Mouse (Mus musculus): ENCODE measurements around the gene Klk14.
"Not testable (repeated sequence)": the region's sequence is repeated elsewhere in the genome, so short reads cannot be mapped to it uniquely, and the experiment has no call there.

The Klk14 gene

GRCm38 (mm10) chr7:43690118-43690517, at the start of gene Klk14:
Gene Klk14 (plus strand): TSS chr7:43690418.
- no peak for DNase-seq

- DNase-seq = no peak
Measured at GRCm38 (mm10) chr7:43642587-43642986, 47.6 kb upstream of the Klk14 start.

DNA sequence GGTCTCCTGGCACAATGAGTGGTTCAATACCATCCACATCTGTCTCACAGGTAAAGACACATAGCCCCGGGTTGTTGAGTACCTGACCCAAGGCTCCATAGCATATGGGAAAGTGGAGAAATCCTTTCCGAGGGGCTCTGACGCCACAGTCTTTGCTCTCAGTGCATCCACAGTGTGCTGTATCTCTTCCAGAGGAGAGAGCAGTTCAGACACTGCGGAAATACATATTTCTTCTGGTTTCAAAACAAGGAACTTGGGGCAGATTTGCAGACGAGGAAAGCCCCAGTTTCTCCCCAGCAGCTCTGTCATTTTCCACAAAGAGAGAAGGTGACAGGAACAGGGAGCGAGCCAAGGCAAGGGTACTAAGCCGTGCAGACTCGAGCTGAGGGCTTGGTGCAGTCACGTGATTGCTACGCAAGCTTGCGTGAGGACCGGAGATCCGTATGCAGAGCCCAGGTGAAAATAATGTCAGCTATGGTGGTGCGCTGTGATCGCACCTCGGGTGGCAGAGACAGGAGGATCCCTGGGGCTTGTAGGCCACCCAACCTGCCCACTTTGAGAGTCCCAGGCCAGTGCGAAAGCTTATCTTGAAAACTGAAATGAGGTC, 47.1 kb upstream of the Klk14 start:
- DNase-seq = no peak

DNA sequence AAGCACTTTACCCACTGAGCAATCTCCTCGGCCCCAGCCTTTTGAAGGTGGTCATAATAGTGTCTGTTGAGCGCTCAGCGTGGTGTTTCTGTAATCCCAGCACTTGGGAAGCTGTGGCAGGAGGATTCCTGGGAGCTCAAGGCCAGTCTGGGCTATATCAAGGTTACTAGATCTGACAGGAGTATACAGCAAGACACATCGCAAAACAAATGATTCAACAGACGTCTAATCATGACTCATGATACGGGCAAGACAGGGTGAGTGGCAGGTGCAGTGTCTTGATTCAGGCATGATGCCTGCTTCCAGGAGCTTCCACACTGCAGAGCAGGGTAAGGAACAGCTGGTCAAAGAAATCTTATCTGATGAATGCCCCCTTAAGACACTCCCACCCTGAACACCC, 37.5 kb upstream of the Klk14 start:
- DNase-seq = no peak

DNA sequence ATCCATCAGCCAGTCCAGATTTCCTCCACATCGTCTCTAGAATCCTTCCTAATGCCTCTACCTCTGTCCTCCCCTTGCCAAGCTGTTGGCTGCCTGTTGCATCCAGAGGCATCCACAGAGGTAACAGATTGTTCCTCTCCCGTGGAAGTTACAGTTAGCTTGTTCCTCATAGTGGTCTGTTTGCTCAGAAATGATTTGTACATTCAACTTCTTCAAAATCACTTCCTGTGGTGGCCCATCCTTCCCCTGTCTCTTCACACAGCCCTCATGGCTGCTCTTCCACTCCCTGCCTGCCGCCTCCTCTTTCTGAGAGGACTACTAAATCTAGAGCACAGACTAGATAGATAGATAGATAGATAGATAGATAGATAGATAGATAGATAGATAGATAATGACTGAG, 35.7 kb upstream of the Klk14 start:
- DNase-seq = no peak

DNA sequence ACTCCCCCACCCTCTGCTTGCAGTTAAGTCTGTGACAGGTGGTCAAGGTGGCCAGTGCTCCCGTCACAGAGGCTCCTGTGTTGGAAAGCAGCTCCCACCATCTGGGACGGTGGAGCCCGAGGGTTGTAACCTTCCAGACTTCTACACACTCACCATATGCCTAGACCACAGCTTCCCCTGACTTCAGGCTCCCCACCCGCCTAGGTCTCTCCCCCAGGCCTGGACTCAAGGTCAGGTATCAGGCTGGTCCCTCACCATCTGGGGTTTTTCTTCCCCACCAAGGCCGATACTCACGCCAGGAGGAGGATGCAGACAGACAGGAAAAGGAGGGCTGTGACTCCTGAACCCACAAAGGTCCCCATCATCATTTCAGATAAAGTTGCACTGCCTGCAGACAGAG, 34.0 kb upstream of the Klk14 start:
- no peak for DNase-seq

GRCm38 (mm10) chr7:43660002-43660401, 30.2 kb upstream of the Klk14 start, which contains the start of gene Siglece:
Gene Siglece (minus strand): TSS chr7:43660161.
- DNase-seq = no peak

GRCm38 (mm10) chr7:43662804-43663203, 27.4 kb upstream of the Klk14 start:
- no peak for DNase-seq

DNA sequence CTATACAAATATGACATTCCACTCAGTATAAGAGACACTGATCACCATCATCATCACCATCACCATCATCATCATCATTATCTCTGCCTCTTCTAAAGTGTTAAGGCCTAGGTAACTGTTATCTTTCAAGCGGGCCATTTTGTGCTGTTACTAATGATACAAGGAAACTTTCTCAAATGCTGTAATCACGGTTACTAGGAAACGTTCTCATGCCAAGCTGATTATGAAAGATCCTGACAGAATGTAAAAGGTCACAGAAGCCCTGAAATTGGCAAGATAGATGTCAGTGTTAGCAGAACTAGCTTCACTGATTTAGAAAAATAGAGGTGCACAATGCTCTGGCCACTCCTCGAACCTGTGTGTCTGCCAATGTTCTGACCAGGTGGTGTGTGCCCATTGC, 23.0 kb upstream of the Klk14 start:
- DNase-seq = not testable (repeated sequence)

DNA sequence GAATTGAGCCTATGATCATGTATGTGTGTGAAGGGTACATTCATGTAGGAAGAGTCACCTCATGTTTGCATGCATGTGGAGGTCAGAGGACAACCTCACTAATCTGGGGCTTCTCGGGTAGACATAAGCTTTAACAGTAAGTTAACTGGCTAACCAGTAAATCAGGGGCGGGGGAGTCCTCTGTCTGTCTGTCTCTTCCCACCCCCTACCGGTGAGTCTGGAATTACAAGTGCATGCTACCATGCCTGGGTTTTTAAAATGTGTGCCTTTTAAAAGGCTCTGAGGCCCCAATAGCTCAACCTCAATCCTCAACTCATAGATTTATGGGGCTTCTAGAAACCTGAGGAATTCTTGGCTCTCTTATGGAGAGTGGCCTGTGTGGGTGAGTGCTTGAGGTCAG, 21.6 kb upstream of the Klk14 start:
- DNase-seq = peak; percentile 53 to 59

DNA sequence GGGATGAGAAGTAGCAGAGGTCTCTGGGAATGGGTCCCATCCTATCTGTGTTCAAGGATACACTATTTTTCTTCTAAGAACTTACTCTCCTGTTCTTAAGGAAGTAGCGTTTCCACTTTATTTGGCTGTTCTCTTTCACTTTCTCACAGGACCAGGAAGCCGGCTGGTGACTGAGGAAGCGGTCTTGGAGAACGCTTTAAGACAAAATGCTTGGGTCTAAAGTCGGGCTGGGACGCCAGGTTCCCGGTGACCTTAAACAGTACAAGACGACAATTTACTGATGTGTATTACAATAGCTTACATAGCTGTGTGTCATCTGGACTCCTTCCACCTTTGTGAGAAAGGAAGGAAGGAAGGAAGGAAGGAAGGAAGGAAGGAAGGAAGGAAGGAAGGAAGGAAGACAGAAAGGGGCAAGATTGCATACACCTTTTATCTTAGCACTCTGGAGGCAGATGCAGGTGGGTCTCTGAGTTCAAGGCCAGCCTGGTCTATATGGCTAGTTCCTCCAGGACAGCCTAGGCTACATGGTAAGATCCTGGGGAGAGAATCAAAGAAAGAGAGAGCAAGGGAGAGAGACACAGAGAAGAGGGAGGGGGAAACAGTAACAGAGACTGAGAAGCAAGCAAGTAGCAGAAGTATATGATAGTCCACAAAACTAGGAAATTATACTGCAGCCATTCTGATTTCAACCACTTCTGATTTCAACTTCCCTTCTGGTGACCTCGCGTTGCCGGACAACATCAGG, 19.0 kb upstream of the Klk14 start:
- DNase-seq = no peak

GRCm38 (mm10) chr7:43671809-43672580, 18.2 kb upstream of the Klk14 start, which contains the start of gene Ctu1:
Gene Ctu1 (plus strand): TSS chr7:43672016.
- peak; percentile 81 to 83 for DNase-seq

- DNase-seq = no peak
Measured at GRCm38 (mm10) chr7:43672581-43673260, 17.5 kb upstream of the Klk14 start.

GRCm38 (mm10) chr7:43675091-43675490, 15.1 kb upstream of the Klk14 start:
- no peak for DNase-seq

GRCm38 (mm10) chr7:43678517-43678916, 11.7 kb upstream of the Klk14 start:
- peak; percentile 44 to 48 for DNase-seq

- peak; percentile 62 to 69 for DNase-seq
Measured at GRCm38 (mm10) chr7:43680960-43681359, 9.3 kb upstream of the Klk14 start.

- not testable (repeated sequence) for DNase-seq
Measured at GRCm38 (mm10) chr7:43682511-43682910, 7.7 kb upstream of the Klk14 start.

- no peak for DNase-seq
Measured at GRCm38 (mm10) chr7:43685088-43685487, 5.1 kb upstream of the Klk14 start.

- no peak for DNase-seq
Measured at GRCm38 (mm10) chr7:43710031-43710430, 19.8 kb downstream of the Klk14 start.

GRCm38 (mm10) chr7:43712267-43712666, 22.0 kb downstream of the Klk14 start, which contains the start of gene Klk13:
Gene Klk13 (plus strand): TSS chr7:43712567.
- DNase-seq = no peak

GRCm38 (mm10) chr7:43712917-43713316, 22.7 kb downstream of the Klk14 start:
- DNase-seq = no peak

DNA sequence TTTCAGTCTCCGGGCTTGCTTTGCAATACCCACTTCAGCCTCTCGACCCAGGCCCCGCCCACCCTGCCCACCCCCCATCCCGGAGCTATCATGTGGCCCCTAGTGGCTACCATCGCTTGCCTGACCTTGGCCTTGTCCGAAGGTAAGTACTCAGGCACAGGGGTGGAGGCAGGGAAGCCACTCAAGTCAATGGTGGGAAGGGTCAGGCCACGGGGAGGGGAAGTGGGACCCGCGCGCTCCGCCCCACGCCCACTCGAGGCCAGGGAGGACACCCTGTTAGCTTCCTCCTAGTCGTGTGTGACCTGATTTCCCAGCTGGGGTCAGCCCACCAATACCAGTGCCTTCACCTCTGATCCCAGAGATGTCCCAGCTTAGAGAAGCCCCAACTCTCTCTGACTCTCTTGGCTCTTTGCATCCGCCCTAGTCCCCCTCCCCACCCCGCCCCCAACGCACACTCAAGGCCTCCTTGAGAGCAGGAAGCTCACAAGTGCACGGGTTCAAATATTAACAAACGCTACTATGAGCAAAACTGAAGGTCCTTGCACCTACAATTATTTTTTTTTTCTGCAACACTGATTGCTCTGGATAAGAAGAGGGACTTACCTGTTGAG, 23.6 kb downstream of the Klk14 start:
- no peak for DNase-seq
